Mouse (Mus musculus) liver, embryonic 11.5 days (tissue): ENCODE results near the gene Ugcg. TPM values are rescaled to one million over a fixed set of nuclear protein-coding genes. Genes with fewer than 3 reads are reported as not detected.
A peak's percentile ranks its signal among the peaks of the same experiment; 100 is the strongest.

Source experiments
- ATAC-seq: fragments of 200-750 bp; cut with Nextera tagmentation; replicated peaks from 2 replicates; pipeline ENCODE4 v1.8.0; 2017; ENCODE audit warnings: moderate number of reproducible peaks, mild to moderate bottlenecking, moderate TSS enrichment, moderate library complexity; ENCODE audit not compliant: low FRiP score
- DNase-seq: peaks from one replicate; pipeline ENCODE4 v3.0.0-alpha.2; 2017; ENCODE audit warnings: low spot score
- H3K27ac ChIP-seq: fragments of 300-500 bp; sonication (generic); 2 replicates; pipeline ENCODE4 v1.5.1; 2014; ENCODE audit warnings: mild to moderate bottlenecking, low read depth, low read length, control low read depth
- H3K27me3 ChIP-seq: fragments of 300-500 bp; sonication (generic); replicated peaks from 2 replicates; pipeline ENCODE4 v1.6.1; 2014; ENCODE audit warnings: low read length, mixed read lengths; ENCODE audit not compliant: control insufficient read depth, insufficient read depth
- H3K36me3 ChIP-seq: fragments of 300-500 bp; sonication (generic); 2 replicates; pipeline ENCODE4 v1.6.1; 2014; ENCODE audit warnings: mild to moderate bottlenecking, low read length, moderate library complexity, mixed read lengths; ENCODE audit not compliant: control insufficient read depth, insufficient read depth
- H3K4me1 ChIP-seq: fragments of 300-500 bp; sonication (generic); replicated peaks from 2 replicates; pipeline ENCODE4 v1.6.1; 2014; ENCODE audit warnings: low read length, mixed read lengths; ENCODE audit not compliant: control insufficient read depth, insufficient read depth
- H3K4me2 ChIP-seq: fragments of 300-500 bp; sonication (generic); 2 replicates; pipeline ENCODE4 v1.6.1; 2014; ENCODE audit warnings: mild to moderate bottlenecking, control low read depth, moderate library complexity
- H3K4me3 ChIP-seq: fragments of 300-500 bp; sonication (generic); 2 replicates; pipeline ENCODE4 v1.5.1; 2014; ENCODE audit warnings: low read depth, low read length, control low read depth
- H3K9ac ChIP-seq: fragments of 300-500 bp; sonication (generic); 2 replicates; pipeline ENCODE4 v1.6.1; 2014; ENCODE audit warnings: low read depth, low read length, control low read depth
- H3K9me3 ChIP-seq: fragments of 300-500 bp; sonication (generic); 2 replicates; pipeline ENCODE4 v1.6.1; 2016; ENCODE audit warnings: low read length, inconsistent platforms, mixed read lengths; ENCODE audit not compliant: control insufficient read depth
- WGBS: fragments of 180-500 bp; shearing (Covaris S2); extraction: QIAGEN DNeasy Blood & Tissue Kit; methylation state at CpG from one replicate; pipeline ENCODE4 v1.1.7; 2014; 5-methylcytosine and 5-hydroxymethylcytosine counted together
- polyA plus RNA-seq: library from polyadenylated mRNA; unstranded; fragments of >200 nt; fragmentation: Nextera tagmentation; extraction: Ambion mirVana; gene quantifications from 2 replicates; pipeline ENCODE4 v1.2.1, GENCODE M21; 2014

The Ugcg gene
- polyA plus RNA-seq, 1 experiment from 2014 or later, result 26.1 TPM

DNA sequence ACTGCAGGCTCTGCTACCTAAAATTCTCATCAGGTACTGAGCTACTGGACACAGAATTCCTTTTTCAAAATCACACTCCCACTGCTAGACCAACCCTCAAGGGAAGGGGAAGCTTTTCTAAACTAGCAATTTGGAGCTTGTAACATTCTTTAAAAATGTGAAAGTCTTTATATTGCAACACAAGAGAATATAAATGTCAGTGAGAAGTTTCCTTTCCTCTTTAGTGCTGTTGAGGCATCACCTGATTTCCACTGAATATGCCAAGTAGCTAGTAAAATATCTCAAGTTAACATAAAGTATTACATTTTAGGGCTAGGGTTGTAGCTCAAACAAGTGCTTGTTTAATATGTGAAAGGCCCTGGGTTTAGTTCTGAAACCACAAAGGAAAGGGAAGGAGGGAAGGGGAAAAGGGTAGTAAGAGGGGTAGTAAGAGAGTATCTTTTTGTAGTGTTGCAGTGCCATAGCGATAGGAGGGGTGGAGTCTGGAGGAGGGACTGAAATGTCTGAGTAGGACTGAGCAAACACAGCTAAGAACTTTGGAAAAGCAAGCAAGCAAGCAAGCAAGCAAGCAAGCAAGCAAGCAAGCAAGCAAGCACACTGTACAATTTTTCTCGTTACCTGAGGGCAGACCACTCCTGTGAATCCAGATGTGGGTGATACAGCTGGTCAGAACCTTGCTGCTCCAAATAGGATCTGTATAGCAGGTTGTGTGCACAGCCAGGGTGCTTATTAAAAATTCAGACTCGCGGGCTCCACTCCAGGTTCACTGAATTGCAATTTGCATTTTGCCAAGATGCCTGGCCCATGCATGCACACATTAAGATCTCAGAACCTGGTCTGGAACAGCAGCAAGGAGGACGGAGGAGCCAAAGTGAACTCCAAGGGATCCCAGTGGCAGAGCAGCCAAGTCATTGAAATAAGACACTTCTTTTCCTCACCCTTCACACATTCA is 7.5 kb upstream of the Ugcg start:
- H3K4me2 ChIP-seq, result no peak overlapping the region
- H3K4me1 ChIP-seq, result peaks cover 20% of the 10 kb centered on the region
- no peaks in the 10 kb centered on the region for H3K36me3 ChIP-seq
- no peaks in the 10 kb centered on the region for H3K9me3 ChIP-seq
- 50% methylated on average over 5 of the region's 5 CpGs for WGBS
- no peaks in the 10 kb centered on the region for H3K27me3 ChIP-seq
- no peak overlapping the region for H3K9ac ChIP-seq
- H3K27ac ChIP-seq, result peak overlapping the region; percentile 7; the same call in 1 of the 2 replicates
- DNase-seq (no peak), ATAC-seq (peak; percentile 63)
- no peak overlapping the region for H3K4me3 ChIP-seq

DNA sequence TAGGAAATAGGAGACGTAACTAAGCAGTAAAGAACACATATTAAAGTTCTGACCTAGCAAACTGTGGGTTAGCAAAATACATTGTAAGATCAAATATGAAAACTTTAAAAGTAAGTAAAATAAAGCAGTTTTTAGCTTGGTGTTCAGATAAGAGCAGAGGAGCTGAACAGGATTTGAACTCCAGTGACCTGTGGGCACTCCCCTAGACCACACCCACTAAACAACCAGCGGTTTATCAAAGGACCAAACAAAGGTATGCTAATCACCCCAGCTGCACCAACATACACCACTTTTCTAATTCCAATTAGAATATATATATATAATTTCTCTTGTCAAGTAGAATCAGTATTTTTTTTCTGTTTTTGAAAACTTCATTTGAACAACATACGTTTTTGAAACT is 3.4 kb upstream of the Ugcg start:
- no peaks in the 10 kb centered on the region for H3K36me3 ChIP-seq
- H3K9ac ChIP-seq, result no peak overlapping the region
- DNase-seq (no peak), ATAC-seq (no peak)
- no peak overlapping the region for H3K4me3 ChIP-seq
- no peaks in the 10 kb centered on the region for H3K9me3 ChIP-seq
- peaks cover 24% of the 10 kb centered on the region for H3K4me1 ChIP-seq
- H3K27ac ChIP-seq, result no peak overlapping the region
- WGBS, result 61% methylated on average over 3 of the region's 3 CpGs
- no peaks in the 10 kb centered on the region for H3K27me3 ChIP-seq
- no peak overlapping the region for H3K4me2 ChIP-seq

DNA sequence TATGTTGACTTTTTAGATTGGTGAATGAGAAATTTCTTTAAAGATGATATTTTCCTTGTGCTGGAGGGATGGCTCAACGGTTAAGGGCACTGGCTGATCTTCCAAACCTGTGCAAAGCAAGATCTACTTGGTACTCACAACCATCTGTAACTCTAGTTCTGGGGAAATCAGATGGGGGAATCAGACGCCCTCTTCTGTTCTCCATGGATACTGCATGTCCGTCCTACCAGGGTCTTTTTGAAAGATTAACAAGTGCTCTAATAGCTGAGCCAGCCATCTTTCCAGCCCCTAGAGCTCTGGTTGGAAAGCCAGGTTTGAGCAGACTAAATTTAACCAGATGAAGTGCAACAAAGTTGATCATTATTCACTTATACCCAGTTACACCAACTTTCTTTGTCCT is 1.8 kb upstream of the Ugcg start:
- Histone ChIP-seq H3K4me2 (no peak overlapping the region), H3K27me3 (no peaks in the 10 kb centered on the region), H3K36me3 (no peaks in the 10 kb centered on the region), H3K4me1 (peaks cover 20% of the 10 kb centered on the region), H3K9ac (no peak overlapping the region), H3K27ac (no peak overlapping the region; the same call in 1 of the 2 replicates), H3K4me3 (no peak overlapping the region), H3K9me3 (no peaks in the 10 kb centered on the region)
- ATAC-seq (no peak), DNase-seq (no peak)
- WGBS, result 19% methylated on average over 3 of the region's 3 CpGs

DNA sequence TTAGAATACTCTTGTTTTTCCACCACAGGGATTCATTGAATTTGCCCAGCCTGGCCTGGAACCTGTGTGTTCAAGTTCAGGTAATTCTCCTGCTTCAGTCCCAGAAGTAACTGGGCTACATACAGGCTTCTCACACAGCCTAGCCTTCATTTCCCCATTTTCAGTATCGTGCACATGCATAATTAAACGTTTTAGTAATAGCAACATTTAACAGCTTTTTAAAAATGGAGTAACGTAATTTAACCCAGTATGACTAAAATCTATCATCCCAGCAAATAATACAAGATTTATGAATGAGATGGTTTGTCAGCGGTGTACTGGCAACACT is 619 bp upstream of the Ugcg start:
- peaks cover 19% of the 10 kb centered on the region for H3K4me1 ChIP-seq
- H3K27ac ChIP-seq, result peak overlapping the region; percentile 98
- no peak for ATAC-seq
- no peaks in the 10 kb centered on the region for H3K27me3 ChIP-seq
- H3K36me3 ChIP-seq, result no peaks in the 10 kb centered on the region
- no peak for DNase-seq
- 23% methylated on average over 4 of the region's 4 CpGs for WGBS
- peak overlapping the region; percentile 76 for H3K4me2 ChIP-seq
- H3K9me3 ChIP-seq, result no peaks in the 10 kb centered on the region
- peak overlapping the region; percentile 95 for H3K4me3 ChIP-seq
- peak overlapping the region; percentile 98 for H3K9ac ChIP-seq

DNA sequence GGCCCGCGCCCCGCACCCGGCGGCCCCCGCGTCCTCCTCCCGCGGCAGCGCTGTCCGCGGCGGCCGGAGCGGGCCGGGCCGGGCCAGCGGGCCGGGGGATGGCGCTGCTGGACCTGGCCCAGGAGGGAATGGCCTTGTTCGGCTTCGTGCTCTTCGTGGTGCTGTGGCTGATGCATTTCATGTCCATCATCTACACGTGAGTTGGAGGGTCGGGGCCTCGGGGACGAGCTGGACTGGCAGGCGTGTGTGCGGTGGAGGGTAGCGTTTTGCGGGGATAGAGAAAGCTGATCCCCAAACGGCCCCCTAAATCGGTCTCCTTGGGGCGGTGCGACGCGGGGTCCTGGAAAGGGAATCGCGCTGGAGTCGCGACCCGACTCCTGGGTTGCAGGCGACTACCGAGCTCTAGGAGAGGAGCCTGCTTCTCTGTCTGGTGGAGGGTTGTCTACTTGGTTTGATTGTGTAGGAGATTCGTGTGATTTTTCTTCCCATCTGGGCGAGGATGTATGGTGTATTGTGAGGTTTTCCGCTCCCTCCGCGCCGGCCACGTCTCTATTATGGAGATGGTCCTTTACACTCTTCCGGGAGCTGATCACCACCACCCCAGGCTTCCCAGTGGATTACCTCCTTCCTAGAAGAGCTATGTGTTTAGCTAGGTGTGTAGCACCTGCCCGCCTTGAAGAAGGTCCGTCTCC is 635 bp downstream of the Ugcg start:
- no peaks in the 10 kb centered on the region for H3K9me3 ChIP-seq
- no peaks in the 10 kb centered on the region for H3K27me3 ChIP-seq
- peak overlapping the region; percentile 95 for H3K4me3 ChIP-seq
- peak; percentile 57 for DNase-seq
- H3K9ac ChIP-seq, result peak overlapping the region; percentile 98
- ATAC-seq, result peak; percentile 10
- H3K4me2 ChIP-seq, result peak overlapping the region; percentile 76
- H3K36me3 ChIP-seq, result no peaks in the 10 kb centered on the region
- peak overlapping the region; percentile 98 for H3K27ac ChIP-seq
- WGBS, result under 1% methylated on average over 54 of the region's 54 CpGs
- peaks cover 25% of the 10 kb centered on the region for H3K4me1 ChIP-seq

DNA sequence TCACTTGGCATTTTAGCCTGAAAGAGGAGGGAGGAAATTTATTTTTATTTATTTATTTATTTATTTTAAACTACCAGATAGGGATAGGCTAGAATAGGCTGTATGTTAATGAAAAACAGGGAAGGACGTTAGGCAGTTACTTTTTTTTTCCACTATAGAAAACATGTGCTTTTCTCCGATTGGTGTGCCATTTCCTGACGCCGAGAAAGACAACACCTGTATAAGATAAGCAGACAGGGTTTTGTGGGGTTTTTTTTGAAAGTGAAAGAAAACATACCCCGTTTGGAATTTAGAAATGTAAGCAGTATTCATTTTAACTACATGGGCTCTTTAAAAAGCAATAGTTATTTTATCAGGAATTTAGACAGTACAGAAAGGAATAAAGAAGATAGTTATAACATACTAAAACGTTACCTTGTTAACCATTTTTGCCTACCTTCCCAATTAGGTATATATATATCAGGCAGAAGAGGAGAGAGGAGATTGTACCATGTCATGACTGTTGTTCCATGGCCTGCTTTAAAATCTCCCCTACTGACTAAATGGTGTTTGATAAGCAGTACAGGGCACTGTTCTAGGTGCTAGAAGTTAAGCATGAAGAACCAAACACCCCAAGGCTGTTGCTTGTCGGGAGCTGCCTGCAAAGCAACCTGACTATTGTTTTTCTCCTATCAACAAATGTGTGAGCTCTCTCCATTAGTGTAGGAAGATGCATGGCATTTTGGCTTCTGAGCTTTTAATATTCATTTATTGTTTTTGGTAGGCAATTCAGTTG is 1.8 kb downstream of the Ugcg start:
- Histone ChIP-seq H3K36me3 (no peaks in the 10 kb centered on the region), H3K9me3 (no peaks in the 10 kb centered on the region), H3K27ac (peak overlapping the region; percentile 98), H3K4me3 (peak overlapping the region; percentile 95), H3K4me1 (peaks cover 26% of the 10 kb centered on the region), H3K4me2 (peak overlapping the region; percentile 76), H3K9ac (peak overlapping the region; percentile 98), H3K27me3 (no peaks in the 10 kb centered on the region)
- ATAC-seq, result no peak
- WGBS, result 25% methylated on average over 7 of the region's 7 CpGs
- no peak for DNase-seq

DNA sequence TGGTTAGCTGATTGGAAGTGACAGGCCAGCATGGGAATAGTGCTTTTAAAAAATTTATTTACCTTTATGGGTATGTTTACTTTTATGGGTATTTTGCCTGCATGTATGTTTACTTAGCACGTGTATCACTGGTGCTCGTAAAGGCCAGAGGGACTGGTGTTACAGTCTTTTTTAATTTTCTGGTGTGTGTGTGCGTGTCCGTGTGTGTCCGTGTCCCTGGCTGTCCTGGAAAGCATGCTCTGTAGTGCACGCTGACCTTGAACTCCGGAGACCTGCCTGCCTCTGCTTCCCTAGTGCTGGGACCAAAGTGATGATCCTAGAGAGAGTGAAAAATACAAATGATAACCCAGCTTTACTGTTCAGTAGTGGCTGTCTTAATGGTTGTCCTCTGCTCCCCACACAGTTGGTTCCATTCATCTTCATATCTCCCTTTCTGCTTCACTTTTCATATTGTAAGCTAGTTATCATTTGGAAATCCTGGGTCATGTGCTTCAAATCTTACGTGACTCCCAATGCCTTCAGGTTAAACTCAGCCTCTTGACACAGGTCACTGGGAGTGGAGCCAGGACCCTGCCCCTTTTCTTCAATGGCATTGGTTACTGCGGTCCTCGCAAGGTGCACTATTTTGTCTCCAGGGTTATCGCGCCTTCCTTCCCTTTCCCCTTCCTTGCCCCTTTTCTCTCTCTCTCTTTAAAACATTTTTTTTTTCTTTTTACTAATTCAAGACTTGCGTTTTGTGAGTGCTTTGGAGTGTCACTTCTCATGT is 5.9 kb downstream of the Ugcg start:
- peak overlapping the region; percentile 29; the same call in 1 of the 2 replicates for H3K27ac ChIP-seq
- H3K27me3 ChIP-seq, result no peaks in the 10 kb centered on the region
- H3K4me3 ChIP-seq, result peak overlapping the region; percentile 34
- WGBS, result 78% methylated on average over 13 of the region's 13 CpGs
- H3K4me2 ChIP-seq, result peak overlapping the region; percentile 76
- no peaks in the 10 kb centered on the region for H3K9me3 ChIP-seq
- 0 out of 2 replicates have a peak overlapping the region, but pooled peaks have one; percentile 12 for H3K9ac ChIP-seq
- no peak for DNase-seq
- H3K4me1 ChIP-seq, result peaks cover 52% of the 10 kb centered on the region
- no peaks in the 10 kb centered on the region for H3K36me3 ChIP-seq
- ATAC-seq, result no peak
